Mouse (Mus musculus) kidney, embryonic 15.5 days (tissue): ENCODE measurements at regions not wholly inside any gene's neighbourhood (a gene's known extent, or its start where the extent isn't known, plus 50 kb on each side); places are given as distances from the start of the nearest gene placed in this dataset.

ENCODE experiments used
- ATAC-seq: fragments of 200-750 bp; cut with Nextera tagmentation; replicated peaks from 2 replicates; pipeline ENCODE4 v1.8.0; 2017; ENCODE audit warnings: moderate TSS enrichment; ENCODE audit not compliant: low FRiP score
- H3K27ac ChIP-seq: fragments of 300-500 bp; sonication (generic); 2 replicates; pipeline ENCODE4 v1.5.1; 2015; ENCODE audit warnings: mild to moderate bottlenecking, inconsistent platforms
- H3K27me3 ChIP-seq: fragments of 300-500 bp; sonication (generic); 2 replicates; pipeline ENCODE4 v1.6.1; 2015; ENCODE audit warnings: inconsistent platforms
- H3K36me3 ChIP-seq: fragments of 300-500 bp; sonication (generic); 2 replicates; pipeline ENCODE4 v1.6.1; 2015; ENCODE audit warnings: inconsistent platforms
- H3K4me1 ChIP-seq: fragments of 300-500 bp; sonication (generic); 2 replicates; pipeline ENCODE4 v1.6.1; 2015; ENCODE audit warnings: inconsistent platforms
- H3K4me2 ChIP-seq: fragments of 300-500 bp; sonication (generic); 2 replicates; pipeline ENCODE4 v1.6.1; 2015; ENCODE audit warnings: moderate library complexity, mild to moderate bottlenecking, inconsistent platforms
- H3K4me3 ChIP-seq: fragments of 300-500 bp; sonication (generic); replicated peaks from 2 replicates; pipeline ENCODE4 v1.5.1; 2015; ENCODE audit warnings: mild to moderate bottlenecking, inconsistent platforms
- H3K9ac ChIP-seq: fragments of 300-500 bp; sonication (generic); 2 replicates; pipeline ENCODE4 v1.6.1; 2015; ENCODE audit warnings: mild to moderate bottlenecking, inconsistent platforms
- H3K9me3 ChIP-seq: fragments of 300-500 bp; sonication (generic); replicated peaks from 2 replicates; pipeline ENCODE4 v1.6.1; 2016; ENCODE audit warnings: inconsistent platforms
- WGBS: fragments of 180-500 bp; shearing (Covaris S2); methylation state at CpG from one replicate; pipeline ENCODE4 v1.1.7; 2015; ENCODE audit warnings: mixed read lengths; 5-methylcytosine and 5-hydroxymethylcytosine counted together

GRCm38 (mm10) chr9:50064505-50065229 lies 265.9 kb upstream of the Ncam1 start:
- no peaks in the 10 kb centered on the region for H3K9me3 ChIP-seq

GRCm38 (mm10) chr9:50038231-50038630 lies 239.5 kb upstream of the Ncam1 start:
- no peak overlapping the region for H3K4me3 ChIP-seq
- no peaks in the 10 kb centered on the region for H3K9me3 ChIP-seq
- no peak overlapping the region for H3K4me2 ChIP-seq
- ATAC-seq, result no peak
- H3K4me1 ChIP-seq, result peaks cover 14% of the 10 kb centered on the region
- no peak overlapping the region; the same call in 1 of the 2 replicates for H3K27ac ChIP-seq
- H3K36me3 ChIP-seq, result no peaks in the 10 kb centered on the region
- no peaks in the 10 kb centered on the region for H3K27me3 ChIP-seq
- no peak overlapping the region for H3K9ac ChIP-seq
- WGBS, result 32% methylated on average over 11 of the region's 11 CpGs

More at GRCm38 (mm10) chr9:50064505-50065229, 265.9 kb upstream of the Ncam1 start:
- Histone ChIP-seq H3K27ac (no peak overlapping the region), H3K4me3 (no peak overlapping the region), H3K27me3 (no peaks in the 10 kb centered on the region), H3K36me3 (no peaks in the 10 kb centered on the region), H3K4me2 (no peak overlapping the region), H3K9ac (no peak overlapping the region), H3K4me1 (no peaks in the 10 kb centered on the region)
- ATAC-seq, result no peak
- WGBS, result 70% methylated on average over 10 of the region's 10 CpGs

GRCm38 (mm10) chr9:50032322-50033158 lies 233.8 kb upstream of the Ncam1 start:
- WGBS, result 45% methylated on average over 9 of the region's 9 CpGs
- H3K4me2 ChIP-seq, result no peak overlapping the region
- ATAC-seq, result no peak
- 0 out of 2 replicates have a peak overlapping the region, but pooled peaks have one; percentile 18 for H3K27ac ChIP-seq
- H3K27me3 ChIP-seq, result no peaks in the 10 kb centered on the region
- no peaks in the 10 kb centered on the region for H3K9me3 ChIP-seq
- peaks cover 23% of the 10 kb centered on the region for H3K4me1 ChIP-seq
- no peak overlapping the region for H3K9ac ChIP-seq
- H3K36me3 ChIP-seq, result no peaks in the 10 kb centered on the region
- H3K4me3 ChIP-seq, result no peak overlapping the region

- H3K27me3 ChIP-seq, result no peaks in the 10 kb centered on the region
- no peak for ATAC-seq
- 63% methylated on average over 2 of the region's 2 CpGs for WGBS
- no peak overlapping the region for H3K4me2 ChIP-seq
- peaks cover 23% of the 10 kb centered on the region for H3K4me1 ChIP-seq
- H3K9ac ChIP-seq, result no peak overlapping the region
- no peaks in the 10 kb centered on the region for H3K36me3 ChIP-seq
- no peak overlapping the region for H3K27ac ChIP-seq
- H3K9me3 ChIP-seq, result no peaks in the 10 kb centered on the region
- H3K4me3 ChIP-seq, result no peak overlapping the region
Measured at GRCm38 (mm10) chr9:50031318-50031717, 232.6 kb upstream of the Ncam1 start.

GRCm38 (mm10) chr9:50029030-50029429 lies 230.3 kb upstream of the Ncam1 start:
- 43% methylated on average over 3 of the region's 3 CpGs for WGBS
- no peak overlapping the region for H3K9ac ChIP-seq
- H3K36me3 ChIP-seq, result no peaks in the 10 kb centered on the region
- no peaks in the 10 kb centered on the region for H3K27me3 ChIP-seq
- no peak overlapping the region for H3K4me2 ChIP-seq
- no peak overlapping the region for H3K4me3 ChIP-seq
- peaks cover 23% of the 10 kb centered on the region for H3K4me1 ChIP-seq
- H3K27ac ChIP-seq, result no peak overlapping the region
- no peak for ATAC-seq
- no peaks in the 10 kb centered on the region for H3K9me3 ChIP-seq

- no peaks in the 10 kb centered on the region for H3K9me3 ChIP-seq
- no peak overlapping the region for H3K27ac ChIP-seq
- no peak overlapping the region for H3K4me2 ChIP-seq
- WGBS, result 90% methylated on average over 2 of the region's 2 CpGs
- no peaks in the 10 kb centered on the region for H3K27me3 ChIP-seq
- H3K4me1 ChIP-seq, result peaks cover 20% of the 10 kb centered on the region
- no peak for ATAC-seq
- no peak overlapping the region for H3K9ac ChIP-seq
- no peak overlapping the region for H3K4me3 ChIP-seq
- H3K36me3 ChIP-seq, result no peaks in the 10 kb centered on the region
Measured at GRCm38 (mm10) chr9:50028573-50028972, 229.8 kb upstream of the Ncam1 start.

GRCm38 (mm10) chr9:50024820-50025219 lies 226.1 kb upstream of the Ncam1 start:
- H3K4me1 ChIP-seq, result no peaks in the 10 kb centered on the region
- H3K4me2 ChIP-seq, result no peak overlapping the region
- no peaks in the 10 kb centered on the region for H3K9me3 ChIP-seq
- no peaks in the 10 kb centered on the region for H3K36me3 ChIP-seq
- H3K4me3 ChIP-seq, result no peak overlapping the region
- 85% methylated on average over 6 of the region's 6 CpGs for WGBS
- no peaks in the 10 kb centered on the region for H3K27me3 ChIP-seq
- no peak for ATAC-seq
- H3K9ac ChIP-seq, result no peak overlapping the region
- no peak overlapping the region for H3K27ac ChIP-seq

GRCm38 (mm10) chr9:50013602-50014001 lies 214.9 kb upstream of the Ncam1 start:
- WGBS, result 71% methylated on average over 4 of the region's 4 CpGs
- Histone ChIP-seq H3K4me1 (0 out of 2 replicates have a peak, but pooled peaks cover 12% of the 10 kb centered on the region), H3K9ac (no peak overlapping the region), H3K4me2 (no peak overlapping the region), H3K27ac (no peak overlapping the region), H3K9me3 (no peaks in the 10 kb centered on the region), H3K27me3 (no peaks in the 10 kb centered on the region), H3K36me3 (no peaks in the 10 kb centered on the region), H3K4me3 (no peak overlapping the region)
- ATAC-seq, result no peak

GRCm38 (mm10) chr9:50005757-50006576 lies 207.2 kb upstream of the Ncam1 start:
- H3K9me3 ChIP-seq, result no peaks in the 10 kb centered on the region
- H3K4me3 ChIP-seq, result no peak overlapping the region
- 29% methylated on average over 8 of the region's 8 CpGs for WGBS
- H3K27ac ChIP-seq, result peak overlapping the region; percentile 93
- no peak overlapping the region for H3K9ac ChIP-seq
- H3K27me3 ChIP-seq, result no peaks in the 10 kb centered on the region
- peak; percentile 93 for ATAC-seq
- peaks cover 45% of the 10 kb centered on the region for H3K4me1 ChIP-seq
- H3K4me2 ChIP-seq, result no peak overlapping the region
- no peaks in the 10 kb centered on the region for H3K36me3 ChIP-seq

- Histone ChIP-seq H3K36me3 (no peaks in the 10 kb centered on the region), H3K9ac (no peak overlapping the region), H3K4me1 (peaks cover 50% of the 10 kb centered on the region), H3K4me3 (no peak overlapping the region), H3K27ac (no peak overlapping the region), H3K4me2 (no peak overlapping the region), H3K27me3 (no peaks in the 10 kb centered on the region), H3K9me3 (no peaks in the 10 kb centered on the region)
- WGBS, result 87% methylated on average over 6 of the region's 6 CpGs
- ATAC-seq, result no peak
Measured at GRCm38 (mm10) chr9:50002695-50003094, 204.0 kb upstream of the Ncam1 start.

GRCm38 (mm10) chr9:50000497-50001404 lies 202.0 kb upstream of the Ncam1 start:
- Histone ChIP-seq H3K4me2 (no peak overlapping the region), H3K9ac (no peak overlapping the region), H3K27ac (peak overlapping the region; percentile 41), H3K36me3 (no peaks in the 10 kb centered on the region), H3K4me1 (peaks cover 31% of the 10 kb centered on the region), H3K4me3 (no peak overlapping the region), H3K27me3 (no peaks in the 10 kb centered on the region), H3K9me3 (peaks cover 4% of the 10 kb centered on the region)
- ATAC-seq, result peak; percentile 62; the same call in 1 of the 2 replicates
- WGBS, result 52% methylated on average over 13 of the region's 13 CpGs
